Comparison of ENCODE assay signal across 8 mouse cellular contexts in genomic region chr7:131411221-131411940, GRCm38 (mm10). TPM values are rescaled to one million over a fixed set of nuclear protein-coding genes. Genes with fewer than 3 reads are reported as not detected.
A peak's percentile ranks its signal among the peaks of the same experiment; 100 is the strongest.
DNase-seq lines count a peak whose midpoint lies in the region; ATAC-seq lines count a peak whose summit lies in the region.

No protein-coding gene starts in this region.

- WGBS in embryonic facial prominence, embryonic 10.5 days, result 67% methylated on average over 10 of the region's 10 CpGs
- WGBS in heart, embryonic 16.5 days, result 39% methylated on average over 10 of the region's 10 CpGs
- 69% methylated on average over 10 of the region's 10 CpGs for WGBS in midbrain, embryonic 12.5 days

- H3K4me3 ChIP-seq in embryonic facial prominence, embryonic 10.5 days, result peak overlapping the region; percentile 99
- H3K4me3 ChIP-seq in heart, embryonic 16.5 days (ENCODE audit: low read length), result peak overlapping the region; percentile 76
- peak overlapping the region; percentile 98 for H3K4me3 ChIP-seq in midbrain, embryonic 12.5 days

- H3K27ac ChIP-seq in embryonic facial prominence, embryonic 10.5 days (replicated peaks), result no peak overlapping the region
- H3K27ac ChIP-seq in heart, embryonic 16.5 days (ENCODE audit: low read length), result peak overlapping the region; percentile 70; the same call in 1 of the 2 replicates
- H3K27ac ChIP-seq in midbrain, embryonic 12.5 days (replicated peaks), result no peak overlapping the region

- H3K4me1 ChIP-seq in embryonic facial prominence, embryonic 10.5 days, result peaks cover 18% of the 10 kb centered on the region
- H3K4me1 ChIP-seq in heart, embryonic 16.5 days (ENCODE audit: control insufficient read depth, insufficient read depth, low read length), result peaks cover 9% of the 10 kb centered on the region
- H3K4me1 ChIP-seq in midbrain, embryonic 12.5 days, result peaks cover 17% of the 10 kb centered on the region

- H3K9ac ChIP-seq in heart, embryonic 16.5 days (ENCODE audit: low read length), result peak overlapping the region; percentile 94
- peak overlapping the region; percentile 37 for H3K9ac ChIP-seq in midbrain, embryonic 12.5 days (replicated peaks)

- peak overlapping the region; percentile 62 for H3K4me2 ChIP-seq in heart, embryonic 16.5 days (ENCODE audit: low read depth, low read length)
- peak overlapping the region; percentile 76 for H3K4me2 ChIP-seq in midbrain, embryonic 12.5 days (replicated peaks)

- H3K9me3 ChIP-seq in embryonic facial prominence, embryonic 10.5 days, result no peaks in the 10 kb centered on the region
- no peaks in the 10 kb centered on the region for H3K9me3 ChIP-seq in heart, embryonic 16.5 days (replicated peaks; ENCODE audit: control insufficient read depth, low read length)
- H3K9me3 ChIP-seq in midbrain, embryonic 12.5 days, result no peaks in the 10 kb centered on the region

- peak; percentile 6 for DNase-seq in retina, postnatal 1 day
- DNase-seq in retina, embryonic 14.5 days (ENCODE audit: low spot score), result no peak
- DNase-seq in embryonic facial prominence, embryonic 10.5 days (ENCODE audit: low spot score), result no peak
- DNase-seq in kidney, postnatal 36 days, result peak; percentile 45 to 58
- DNase-seq in right cerebral cortex, adult 2 months (ENCODE audit: low spot score in 2 of 2), result no peak

- H3K27me3 ChIP-seq in embryonic facial prominence, embryonic 10.5 days (replicated peaks; ENCODE audit: low read depth, poor library complexity, severe bottlenecking), result no peaks in the 10 kb centered on the region
- H3K27me3 ChIP-seq in heart, embryonic 16.5 days (ENCODE audit: control insufficient read depth, insufficient read depth, low read length), result no peaks in the 10 kb centered on the region
- no peaks in the 10 kb centered on the region for H3K27me3 ChIP-seq in midbrain, embryonic 12.5 days

- H3K36me3 ChIP-seq in embryonic facial prominence, embryonic 10.5 days (replicated peaks), result peaks cover 6% of the 10 kb centered on the region; the same call in 1 of the 2 replicates
- no peaks in the 10 kb centered on the region for H3K36me3 ChIP-seq in heart, embryonic 16.5 days (ENCODE audit: control insufficient read depth, insufficient read depth)
- H3K36me3 ChIP-seq in midbrain, embryonic 12.5 days, result no peaks in the 10 kb centered on the region

- ATAC-seq in heart, embryonic 16.5 days (replicated peaks; ENCODE audit: extremely low read depth, insufficient read depth, low FRiP score), result no peak
- no peak for ATAC-seq in midbrain, embryonic 12.5 days (ENCODE audit: low FRiP score, low read depth)
- no peak for ATAC-seq in activated CD4-positive, CD25-positive, alpha-beta regulatory T cell, adult 4 months

RNA-seq across cellular contexts. Expression of gene Acadsb, which starts 1.0 kb away (rescaled TPM):
- 59.5 and 67.4 TPM in 2 replicates for polyA plus RNA-seq in embryonic facial prominence, embryonic 10.5 days (2016; fragmentation: Nextera tagmentation; extraction: Ambion mirVana)
- polyA plus RNA-seq in heart, embryonic 16.5 days (2015; fragmentation: Nextera tagmentation; extraction: Ambion mirVana), result 101 and 105 TPM in 2 replicates
- polyA plus RNA-seq in midbrain, embryonic 12.5 days (2016; fragmentation: Nextera tagmentation; extraction: Ambion mirVana), result 90.7 and 98.2 TPM in 2 replicates
- 10 to 100 TPM; 33.3 to 36.3 TPM for polyA plus RNA-seq in activated CD4-positive, CD25-positive, alpha-beta regulatory T cell, adult 4 months (2017; shearing (Covaris generic))

RNA-seq across cellular contexts. Expression of gene Ikzf5, which starts 1.1 kb away (rescaled TPM):
- polyA plus RNA-seq in embryonic facial prominence, embryonic 10.5 days (2016; fragmentation: Nextera tagmentation; extraction: Ambion mirVana), result 17.3 and 18.1 TPM in 2 replicates
- polyA plus RNA-seq in heart, embryonic 16.5 days (2015; fragmentation: Nextera tagmentation; extraction: Ambion mirVana), result 7.9 and 9.2 TPM in 2 replicates
- 20.9 and 23.6 TPM in 2 replicates for polyA plus RNA-seq in midbrain, embryonic 12.5 days (2016; fragmentation: Nextera tagmentation; extraction: Ambion mirVana)
- 10 to 100 TPM; 23.1 to 28.7 TPM for polyA plus RNA-seq in activated CD4-positive, CD25-positive, alpha-beta regulatory T cell, adult 4 months (2017; shearing (Covaris generic))

RNA-seq across cellular contexts. Expression of gene Pstk, which starts 40.4 kb away (rescaled TPM):
- polyA plus RNA-seq in embryonic facial prominence, embryonic 10.5 days (2016; fragmentation: Nextera tagmentation; extraction: Ambion mirVana), result 71.4 and 75.2 TPM in 2 replicates
- 87.1 and 95.5 TPM in 2 replicates for polyA plus RNA-seq in heart, embryonic 16.5 days (2015; fragmentation: Nextera tagmentation; extraction: Ambion mirVana)
- polyA plus RNA-seq in midbrain, embryonic 12.5 days (2016; fragmentation: Nextera tagmentation; extraction: Ambion mirVana), result 57.0 and 57.7 TPM in 2 replicates
- 10 to 100 TPM; 33.6 to 39.6 TPM for polyA plus RNA-seq in activated CD4-positive, CD25-positive, alpha-beta regulatory T cell, adult 4 months (2017; shearing (Covaris generic))

RNA-seq across cellular contexts. Expression of gene 2310057M21Rik, which starts 48.8 kb away (rescaled TPM):
- 20.8 and 23.9 TPM in 2 replicates for polyA plus RNA-seq in embryonic facial prominence, embryonic 10.5 days (2016; fragmentation: Nextera tagmentation; extraction: Ambion mirVana)
- 19.2 and 22.2 TPM in 2 replicates for polyA plus RNA-seq in heart, embryonic 16.5 days (2015; fragmentation: Nextera tagmentation; extraction: Ambion mirVana)
- polyA plus RNA-seq in midbrain, embryonic 12.5 days (2016; fragmentation: Nextera tagmentation; extraction: Ambion mirVana), result 19.2 and 19.6 TPM in 2 replicates
- 10 to 100 TPM; 12.7 to 18.5 TPM for polyA plus RNA-seq in activated CD4-positive, CD25-positive, alpha-beta regulatory T cell, adult 4 months (2017; shearing (Covaris generic))

Comparison
In these comparisons a context has a peak if more than half of its experiments do, and no peak if none do; other contexts are left out.
1. DNase-seq: peak in retina, postnatal 1 day (single experiment) and kidney, postnatal 36 days (2 of 2); none in retina, embryonic 14.5 days (single experiment), embryonic facial prominence, embryonic 10.5 days (single experiment) and right cerebral cortex, adult 2 months (0 of 2).
2. Peak in every context shown above with its lines, with median percentiles within 50 percentile points of each other: H3K4me3 ChIP-seq.